Mouse (Mus musculus) heart, postnatal 0 days (tissue): ENCODE results near the gene Zfp646. TPM values are rescaled to one million over a fixed set of nuclear protein-coding genes. Genes with fewer than 3 reads are reported as not detected.

Experiments
- ATAC-seq: fragments of 200-750 bp; cut with Nextera tagmentation; 2 replicates; pipeline ENCODE4 v1.8.0; 2017; ENCODE audit warnings: low read depth, moderate number of reproducible peaks, moderate library complexity; ENCODE audit not compliant: insufficient read depth
- DNase-seq: peaks from one replicate; pipeline ENCODE4 v3.0.0-alpha.2; 2016; ENCODE audit warnings: low spot score
- H3K27ac ChIP-seq: fragments of 300-500 bp; sonication (generic); 2 replicates; pipeline ENCODE4 v1.5.1; 2014; ENCODE audit warnings: low read depth, mild to moderate bottlenecking
- H3K27me3 ChIP-seq: fragments of 300-500 bp; sonication (generic); 2 replicates; pipeline ENCODE4 v1.6.1; 2014; ENCODE audit warnings: low read length, mixed read lengths; ENCODE audit not compliant: control insufficient read depth, insufficient read depth
- H3K36me3 ChIP-seq: fragments of 300-500 bp; sonication (generic); replicated peaks from 2 replicates; pipeline ENCODE4 v1.6.1; 2014; ENCODE audit warnings: low read length, mixed read lengths; ENCODE audit not compliant: control insufficient read depth, insufficient read depth
- H3K4me1 ChIP-seq: fragments of 300-500 bp; sonication (generic); 2 replicates; pipeline ENCODE4 v1.6.1; 2014; ENCODE audit warnings: antibody characterized with exemption; ENCODE audit not compliant: control insufficient read depth, insufficient read depth
- H3K4me2 ChIP-seq: fragments of 300-500 bp; sonication (generic); 2 replicates; pipeline ENCODE4 v1.6.1; 2014; ENCODE audit warnings: low read depth, mild to moderate bottlenecking, low read length, moderate library complexity
- H3K4me3 ChIP-seq: fragments of 300-500 bp; sonication (generic); 2 replicates; pipeline ENCODE4 v1.5.1; 2014; ENCODE audit warnings: low read depth, low read length
- H3K9ac ChIP-seq: fragments of 300-500 bp; sonication (generic); replicated peaks from 2 replicates; pipeline ENCODE4 v1.6.1; 2014; ENCODE audit warnings: low read depth, low read length, mixed read lengths
- H3K9me3 ChIP-seq: fragments of 300-500 bp; sonication (generic); replicated peaks from 2 replicates; pipeline ENCODE4 v1.6.1; 2016; ENCODE audit warnings: low read length; ENCODE audit not compliant: control insufficient read depth
- CTCF ChIP-seq: IDR thresholded peaks from 2 replicates; pipeline ENCODE4 v1.5.1; 2016; ENCODE audit warnings: antibody characterized with exemption, control low read depth, low read depth
- EP300 ChIP-seq: IDR thresholded peaks from 2 replicates; pipeline ENCODE4 v1.6.1; 2016; ENCODE audit warnings: antibody characterized with exemption, low read depth
- WGBS: fragments of 180-500 bp; shearing (Covaris S2); extraction: QIAGEN DNeasy Blood & Tissue Kit; methylation state at CpG from one replicate; pipeline ENCODE4 v1.1.7; 2014; 5-methylcytosine and 5-hydroxymethylcytosine counted together
- polyA plus RNA-seq: library from polyadenylated mRNA; unstranded; fragments of >200 nt; fragmentation: Nextera tagmentation; extraction: Ambion mirVana; gene quantifications from 2 replicates; pipeline ENCODE4 v1.2.1, GENCODE M21; 2015
- total RNA-seq: library from RNA; depleted of rRNA; stranded (reverse); fragments of >200 nt; gene quantifications from 2 replicates; pipeline ENCODE4 v1.2.3, GENCODE M21; 2014; ENCODE audit warnings: low replicate concordance

Gene Zfp646
- total and polyA plus RNA-seq, 2 experiments from 2014 or later: 3.0 to 19.5 TPM

GRCm38 (mm10) chr7:127841340-127842000 is 34.6 kb upstream of the Zfp646 start:
- peak; percentile 95 for DNase-seq
- Histone ChIP-seq H3K9ac (peak overlapping the region; percentile 73), H3K27me3 (no peaks in the 10 kb centered on the region), H3K4me1 (peaks cover 5% of the 10 kb centered on the region), H3K9me3 (no peaks in the 10 kb centered on the region), H3K27ac (peak overlapping the region; percentile 91), H3K4me3 (peak overlapping the region; percentile 86), H3K4me2 (peak overlapping the region; percentile 96), H3K36me3 (peaks cover 30% of the 10 kb centered on the region)
- WGBS: under 1% methylated on average over 44 of the region's 46 CpGs
- ATAC-seq: peak; percentile 94
- TF ChIP-seq CTCF: 0 out of 2 replicates have a peak, but pooled peaks have one; percentile 3
- TF ChIP-seq EP300: peak; percentile 59; the same call in 1 of the 2 replicates

- Histone ChIP-seq H3K27ac (peak overlapping the region; percentile 91), H3K4me1 (peaks cover 5% of the 10 kb centered on the region), H3K9me3 (no peaks in the 10 kb centered on the region), H3K36me3 (peaks cover 37% of the 10 kb centered on the region), H3K9ac (peak overlapping the region; percentile 73), H3K27me3 (no peaks in the 10 kb centered on the region), H3K4me2 (peak overlapping the region; percentile 96), H3K4me3 (peak overlapping the region; percentile 86)
- peak; percentile 3; the same call in 1 of the 2 replicates for TF ChIP-seq EP300
- TF ChIP-seq CTCF: no peak
- WGBS: under 1% methylated on average over 40 of the region's 40 CpGs
- DNase-seq: peak; percentile 78
- peak; percentile 47 for ATAC-seq
Observed at GRCm38 (mm10) chr7:127842001-127842718, 33.9 kb upstream of the Zfp646 start.

- no peak overlapping the region for H3K4me2 ChIP-seq
- WGBS: 58% methylated on average over 6 of the region's 6 CpGs
- no peak overlapping the region for H3K9ac ChIP-seq
- H3K4me3 ChIP-seq: no peak overlapping the region
- peaks cover 34% of the 10 kb centered on the region for H3K36me3 ChIP-seq
- H3K27me3 ChIP-seq: no peaks in the 10 kb centered on the region
- no peak overlapping the region for H3K27ac ChIP-seq
- H3K4me1 ChIP-seq: no peaks in the 10 kb centered on the region
- H3K9me3 ChIP-seq: no peaks in the 10 kb centered on the region
- DNase-seq (no peak), ATAC-seq (no peak)
- TF ChIP-seq EP300 (no peak), CTCF (no peak)
Observed at GRCm38 (mm10) chr7:127849973-127850875, 25.8 kb upstream of the Zfp646 start.

DNA sequence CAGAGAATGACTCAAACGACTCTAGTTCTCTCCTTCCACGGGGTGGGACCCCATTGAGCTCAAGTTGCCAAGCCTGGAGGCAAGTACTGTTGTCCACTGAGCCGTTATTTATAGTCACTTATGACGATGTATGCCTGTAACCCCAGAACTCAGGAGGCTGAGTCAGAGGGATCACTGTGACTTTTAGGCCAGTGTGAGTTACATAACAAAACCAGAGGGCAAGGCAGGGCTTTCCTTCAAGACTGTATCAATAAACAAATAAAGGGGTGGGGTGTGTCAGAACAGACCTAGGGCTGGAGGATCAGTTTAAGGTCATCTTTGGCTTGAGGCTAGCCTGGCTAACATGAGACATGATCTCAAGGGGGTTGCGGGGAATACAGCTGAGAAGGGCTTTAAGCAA is 25.1 kb upstream of the Zfp646 start:
- ATAC-seq (no peak), DNase-seq (no peak)
- TF ChIP-seq CTCF (no peak), EP300 (no peak)
- Histone ChIP-seq H3K4me2 (no peak overlapping the region), H3K27me3 (no peaks in the 10 kb centered on the region), H3K4me1 (no peaks in the 10 kb centered on the region), H3K9ac (no peak overlapping the region), H3K27ac (no peak overlapping the region), H3K4me3 (no peak overlapping the region), H3K9me3 (no peaks in the 10 kb centered on the region), H3K36me3 (peaks cover 28% of the 10 kb centered on the region)
- whole genome bisulfite sequencing: 50% methylated on average over 5 of the region's 5 CpGs

DNA sequence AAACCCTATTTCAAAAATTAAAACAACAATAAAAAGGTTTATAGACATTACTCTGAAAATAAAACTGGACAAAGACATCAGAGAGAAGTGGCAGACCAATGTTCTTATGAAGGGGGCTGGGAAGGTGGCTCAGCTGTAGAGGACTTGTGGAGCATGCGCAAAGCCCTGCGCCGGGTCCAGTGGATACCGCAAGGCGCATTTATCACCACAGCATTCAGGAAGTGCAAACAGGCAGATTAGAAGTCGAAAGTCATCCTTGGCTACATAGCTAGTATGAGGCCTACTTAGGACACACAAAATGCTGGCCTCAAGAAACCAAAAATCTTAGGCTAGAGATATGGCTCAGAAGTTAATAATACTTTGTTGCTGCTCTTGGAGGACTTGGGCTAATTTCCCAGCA is 17.8 kb upstream of the Zfp646 start:
- H3K27ac ChIP-seq: no peak overlapping the region
- WGBS: 84% methylated on average over 6 of the region's 6 CpGs
- DNase-seq (no peak), ATAC-seq (no peak)
- no peaks in the 10 kb centered on the region for H3K27me3 ChIP-seq
- no peak overlapping the region for H3K4me2 ChIP-seq
- no peak overlapping the region for H3K9ac ChIP-seq
- no peaks in the 10 kb centered on the region for H3K4me1 ChIP-seq
- TF ChIP-seq EP300 (no peak), CTCF (no peak)
- H3K4me3 ChIP-seq: no peak overlapping the region
- H3K9me3 ChIP-seq: no peaks in the 10 kb centered on the region
- H3K36me3 ChIP-seq: no peaks in the 10 kb centered on the region
